Mouse (Mus musculus): ENCODE measurements around the gene Psip1.
"Not testable (repeated sequence)": the region's sequence is repeated elsewhere in the genome, so short reads cannot be mapped to it uniquely, and the experiment has no call there.

The Psip1 gene

DNA sequence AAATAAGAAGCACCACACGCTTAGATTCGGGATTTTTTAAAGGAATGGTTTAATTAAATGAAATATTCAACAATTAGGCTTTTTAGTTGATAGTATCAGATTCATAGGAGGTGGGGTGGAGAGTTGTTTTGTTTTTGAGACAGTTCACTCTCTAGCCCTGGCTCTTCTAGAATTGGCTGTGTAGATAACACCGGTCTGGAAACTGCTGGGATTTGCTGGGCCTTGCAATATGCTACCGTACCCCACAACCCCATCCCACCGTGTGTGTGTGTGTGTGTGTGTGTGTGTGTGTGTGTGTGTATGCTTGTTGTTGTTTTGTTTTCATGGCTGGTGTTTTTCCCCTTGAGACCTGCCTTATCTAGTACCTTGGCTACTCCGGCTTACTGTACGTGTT lies 14.8 kb upstream of the Psip1 start:
- no peak for DNase-seq (ENCODE audit: low read depth, low spot score)

GRCm38 (mm10) chr4:83500154-83501036 lies 14.1 kb upstream of the Psip1 start:
- no peak for DNase-seq (ENCODE audit: low read depth, low spot score)

DNA sequence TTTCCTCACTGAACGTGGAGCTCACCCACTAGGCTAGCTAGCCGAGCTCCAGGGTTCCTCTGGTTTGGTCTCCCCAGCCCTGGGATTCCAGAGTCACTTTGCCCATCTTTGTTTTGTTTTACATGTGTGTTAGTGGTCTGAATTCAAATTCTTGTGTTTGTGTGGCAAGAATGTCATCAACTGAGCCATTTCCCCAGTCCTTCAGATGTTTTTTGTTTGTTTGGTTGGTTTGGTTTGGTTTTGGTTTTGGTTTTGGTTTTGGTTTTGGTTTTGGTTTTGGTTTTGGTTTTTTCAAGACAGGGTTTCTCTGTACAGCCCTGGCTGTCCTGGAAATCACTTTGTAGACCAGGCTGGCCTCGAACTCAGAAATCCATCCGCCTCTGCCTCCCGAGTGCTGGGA lies 10.8 kb upstream of the Psip1 start:
- DNase-seq (ENCODE audit: low read depth, low spot score), result not testable (repeated sequence)

DNA sequence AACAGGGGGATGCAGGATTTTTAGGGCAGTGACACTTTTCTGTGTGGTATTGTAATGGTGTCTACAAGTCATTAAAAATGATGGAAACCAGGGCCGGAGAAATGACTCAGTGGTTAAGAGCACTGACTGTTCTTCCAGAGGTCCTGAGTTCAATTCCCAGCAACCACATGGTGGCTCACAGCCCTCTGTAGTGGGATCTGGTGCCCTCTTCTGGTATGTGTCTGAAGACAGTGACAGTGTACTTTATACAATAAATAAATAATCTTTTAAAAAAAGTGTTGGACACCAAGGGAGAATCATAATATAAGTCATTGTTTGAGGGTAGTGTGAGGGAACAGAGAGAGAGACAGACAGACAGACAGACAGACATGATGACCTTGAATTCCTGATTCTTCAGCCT lies 6.9 kb upstream of the Psip1 start:
- no peak for DNase-seq (ENCODE audit: low read depth, low spot score)

GRCm38 (mm10) chr4:83489121-83489520 lies 2.9 kb upstream of the Psip1 start:
- DNase-seq (ENCODE audit: low read depth, low spot score), result no peak

GRCm38 (mm10) chr4:83485735-83486116 lies 533 bp downstream of the Psip1 start:
- peak; percentile 80 for DNase-seq (ENCODE audit: low read depth, low spot score)

- no peak for DNase-seq (ENCODE audit: low read depth, low spot score)
Observed at GRCm38 (mm10) chr4:83485250-83485649, 1.0 kb downstream of the Psip1 start.

DNA sequence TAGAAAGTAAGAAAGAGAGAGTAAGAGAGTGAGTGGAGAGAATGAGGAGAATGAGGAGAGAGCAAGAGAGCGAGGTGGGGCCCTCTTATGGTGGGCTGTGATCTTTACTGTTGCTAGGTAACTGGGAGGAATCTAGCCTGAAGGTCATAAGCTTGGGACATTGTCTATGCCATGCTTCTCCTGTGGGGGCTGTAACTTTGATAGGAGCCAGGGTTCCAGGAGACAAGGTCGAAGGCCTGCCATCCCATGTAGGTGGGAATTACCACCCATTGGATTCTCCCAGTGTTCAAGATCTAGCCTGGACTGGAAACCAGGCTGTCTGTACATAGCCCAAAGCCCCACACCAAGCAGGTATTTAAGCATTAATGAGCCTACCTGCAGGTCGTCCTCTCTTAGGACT lies 18.1 kb downstream of the Psip1 start:
- DNase-seq (ENCODE audit: low read depth, low spot score), result no peak

DNA sequence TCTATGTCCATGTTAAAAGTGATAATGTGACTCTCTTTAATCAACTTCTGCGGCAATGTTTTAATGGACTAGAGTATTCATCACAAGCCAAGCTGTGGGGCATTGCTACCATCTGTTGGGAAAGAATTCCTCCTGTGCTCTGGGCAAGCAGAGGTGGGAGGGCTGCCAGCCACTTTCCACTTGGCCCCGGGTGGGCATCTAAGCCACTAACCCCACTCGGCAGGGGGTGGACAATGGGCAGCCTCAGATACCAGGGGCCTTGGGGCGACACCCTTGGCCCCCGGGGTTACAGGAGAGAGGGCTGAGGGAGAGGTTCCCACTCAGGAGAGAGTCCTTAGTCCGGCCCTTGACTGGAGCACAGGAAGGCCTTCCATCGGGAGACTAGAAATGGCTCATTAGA lies 18.6 kb downstream of the Psip1 start:
- DNase-seq (ENCODE audit: low read depth, low spot score), result no peak

DNA sequence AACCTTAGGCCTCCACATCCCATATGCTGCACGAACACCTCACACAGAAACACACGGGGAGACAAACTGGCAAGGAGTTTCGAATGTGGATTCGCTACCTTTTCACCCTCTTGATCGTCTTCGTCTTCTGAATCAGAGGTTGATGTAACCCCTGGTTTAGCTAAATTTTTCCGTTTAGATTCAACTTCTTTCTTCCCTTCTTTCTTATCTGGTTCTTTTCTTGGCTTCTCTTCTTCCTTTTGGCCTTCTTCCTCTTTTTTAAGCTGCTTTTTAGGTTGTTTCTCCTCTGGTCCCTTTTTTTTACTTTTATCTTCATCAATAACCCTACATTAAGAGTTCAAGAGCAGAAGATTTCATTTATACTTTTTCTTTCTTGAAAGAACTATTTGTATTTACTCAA lies 21.4 kb downstream of the Psip1 start:
- DNase-seq (ENCODE audit: low read depth, low spot score), result no peak

- no peak for DNase-seq (ENCODE audit: low read depth, low spot score)
Observed at GRCm38 (mm10) chr4:83460106-83460505, 26.2 kb downstream of the Psip1 start.

- no peak for DNase-seq (ENCODE audit: low read depth, low spot score)
Observed at GRCm38 (mm10) chr4:83450785-83451184, 35.5 kb downstream of the Psip1 start.

DNA sequence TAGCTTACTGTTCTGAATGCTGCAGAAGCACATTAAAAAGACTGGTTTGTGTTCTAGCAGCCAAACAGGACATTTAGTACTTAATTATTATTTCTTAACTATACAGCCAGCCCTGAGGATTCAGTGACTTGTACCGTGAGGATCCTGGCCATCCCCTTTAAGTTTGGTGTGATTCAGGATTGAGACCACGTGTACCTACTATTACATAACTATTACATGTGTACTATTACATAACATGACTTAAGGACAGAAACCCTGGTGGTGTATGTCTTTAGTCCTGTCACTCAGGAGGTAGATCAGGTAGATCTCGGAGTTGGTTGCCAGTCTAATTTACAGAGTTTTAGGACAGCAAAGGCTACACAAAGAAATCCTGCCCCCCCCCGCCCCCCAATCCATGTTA lies 45.2 kb downstream of the Psip1 start:
- no peak for DNase-seq (ENCODE audit: low read depth, low spot score)

GRCm38 (mm10) chr4:83439045-83439444 lies 47.2 kb downstream of the Psip1 start:
- no peak for DNase-seq (ENCODE audit: low read depth, low spot score)

GRCm38 (mm10) chr4:83438116-83438515 lies 48.1 kb downstream of the Psip1 start:
- DNase-seq (ENCODE audit: low read depth, low spot score), result no peak

- no peak for DNase-seq (ENCODE audit: low read depth, low spot score)
Observed at GRCm38 (mm10) chr4:83436375-83436774, 49.9 kb downstream of the Psip1 start.

DNA sequence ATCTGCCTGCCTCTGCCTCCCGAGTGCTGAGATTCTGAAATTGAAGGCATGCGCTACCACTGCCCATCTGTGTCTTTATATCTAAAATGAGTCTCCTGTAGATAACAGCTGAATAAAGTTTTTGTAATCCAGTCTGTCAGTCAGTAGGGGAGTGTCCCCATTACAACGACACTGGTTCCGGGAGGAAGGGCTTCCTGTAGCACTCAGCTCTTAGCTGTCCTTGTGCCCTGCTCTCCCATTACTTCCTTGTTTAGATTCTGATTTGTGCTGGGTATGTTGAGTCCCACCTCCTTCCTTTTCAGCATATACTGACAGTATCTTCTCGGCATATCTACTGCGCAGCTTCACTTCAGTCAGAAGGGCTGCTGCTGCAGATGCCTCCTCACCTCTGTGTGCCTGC lies 53.4 kb downstream of the Psip1 start:
- no peak for DNase-seq (ENCODE audit: low read depth, low spot score)

DNA sequence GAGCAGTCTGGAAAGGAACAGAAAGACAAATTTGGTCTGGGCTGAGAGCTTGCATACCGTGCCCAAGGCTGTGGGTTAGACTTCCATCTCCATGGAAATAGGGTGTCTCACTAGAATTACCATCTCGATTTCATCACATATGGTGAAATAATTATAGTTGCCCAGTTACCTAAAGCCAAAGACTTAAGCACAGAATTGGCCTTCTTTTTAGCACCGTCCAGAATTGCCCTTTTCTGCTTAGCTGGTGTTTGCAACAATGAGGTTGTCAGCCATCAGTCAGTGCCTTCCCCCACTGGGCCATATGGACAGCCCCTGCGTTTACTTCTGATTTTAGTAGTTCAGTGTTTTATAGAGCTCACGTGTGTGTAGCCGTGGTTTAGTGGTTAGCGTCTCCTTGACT lies 54.3 kb downstream of the Psip1 start:
- DNase-seq (ENCODE audit: low read depth, low spot score), result no peak

- DNase-seq (ENCODE audit: low read depth, low spot score), result no peak
Observed at GRCm38 (mm10) chr4:83428845-83429244, 57.4 kb downstream of the Psip1 start.

- DNase-seq (ENCODE audit: low read depth, low spot score), result no peak
Observed at GRCm38 (mm10) chr4:83427696-83428095, 58.6 kb downstream of the Psip1 start.

DNA sequence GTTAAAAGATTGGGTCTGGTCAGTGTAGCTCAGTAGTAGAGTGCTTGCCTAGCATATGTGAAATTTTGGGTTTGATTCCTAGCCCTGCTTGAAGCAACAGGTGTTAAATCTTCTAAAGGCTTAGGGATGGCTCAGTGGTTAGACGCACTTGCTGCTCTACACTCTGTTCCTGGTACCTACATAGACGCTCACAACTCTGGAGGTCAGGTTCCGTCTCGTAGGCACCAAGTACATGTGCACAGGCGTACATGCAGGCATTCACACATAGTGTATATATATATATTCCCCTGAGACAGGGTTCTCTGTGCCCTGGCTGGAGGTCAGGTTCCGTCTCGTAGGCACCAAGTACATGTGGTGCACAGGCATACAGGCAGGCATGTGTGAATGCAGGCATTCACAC lies 59.1 kb downstream of the Psip1 start:
- no peak for DNase-seq (ENCODE audit: low read depth, low spot score)

GRCm38 (mm10) chr4:83425119-83425518 lies 61.1 kb downstream of the Psip1 start:
- DNase-seq (ENCODE audit: low read depth, low spot score), result no peak

DNA sequence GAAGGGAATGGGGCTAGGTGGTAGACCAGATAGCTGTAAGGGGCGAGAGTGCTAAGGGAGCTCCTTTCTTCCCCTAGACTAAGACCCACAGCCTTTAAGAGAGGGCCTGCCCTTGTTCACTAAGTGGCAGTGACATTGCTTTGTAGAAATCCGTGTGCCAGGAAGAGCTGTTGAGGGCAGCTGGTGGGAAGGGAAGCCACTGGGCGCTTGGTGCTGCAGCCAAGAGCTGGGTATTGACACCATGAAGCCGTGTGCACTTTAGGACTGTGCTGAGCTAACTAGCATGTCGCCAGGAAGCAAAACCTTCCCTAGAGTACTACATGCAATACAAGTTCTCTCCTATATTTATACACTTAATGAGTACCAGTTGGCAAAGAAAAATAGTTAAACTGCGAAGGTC lies 62.6 kb downstream of the Psip1 start:
- DNase-seq (ENCODE audit: low read depth, low spot score), result no peak

- no peak for DNase-seq (ENCODE audit: low read depth, low spot score)
Observed at GRCm38 (mm10) chr4:83418781-83419180, 67.5 kb downstream of the Psip1 start.
